Mouse (Mus musculus): ENCODE measurements at regions not wholly inside any gene's neighbourhood (a gene's known extent, or its start where the extent isn't known, plus 50 kb on each side); places are given as distances from the start of the nearest gene placed in this dataset.

- DNase-seq, result no peak
These were observed 58.7 kb upstream of the Adpgk start for GRCm38 (mm10) chr9:59232682-59233081.

GRCm38 (mm10) chr9:59231947-59232346 is 59.4 kb upstream of the Adpgk start:
- DNase-seq, result peak; percentile 11

- no peak for DNase-seq
These were observed 60.2 kb upstream of the Adpgk start for GRCm38 (mm10) chr9:59231186-59231585.

- peak; percentile 28 for DNase-seq
These were observed 61.2 kb upstream of the Adpgk start for GRCm38 (mm10) chr9:59230161-59230560.

- DNase-seq, result no peak
These were observed 63.4 kb upstream of the Adpgk start for GRCm38 (mm10) chr9:59227948-59228347.

- DNase-seq, result no peak
These were observed 65.0 kb upstream of the Adpgk start for GRCm38 (mm10) chr9:59226361-59226760.

- no peak for DNase-seq
These were observed 72.1 kb upstream of the Adpgk start for GRCm38 (mm10) chr9:59219277-59219676.

- DNase-seq, result no peak
These were observed 88.5 kb upstream of the Adpgk start for GRCm38 (mm10) chr9:59202654-59203514.

- DNase-seq, result no peak
These were observed 91.7 kb upstream of the Adpgk start for GRCm38 (mm10) chr9:59199495-59200196.

GRCm38 (mm10) chr9:59198221-59198875 is 93.0 kb upstream of the Adpgk start:
- no peak for DNase-seq

GRCm38 (mm10) chr9:59197506-59197905 is 93.9 kb upstream of the Adpgk start:
- no peak for DNase-seq

- DNase-seq, result no peak
These were observed 97.4 kb upstream of the Adpgk start for GRCm38 (mm10) chr9:59193971-59194370.

GRCm38 (mm10) chr9:59189141-59189540 is 102.2 kb upstream of the Adpgk start:
- DNase-seq, result peak; percentile 51

- DNase-seq, result no peak
These were observed 102.9 kb upstream of the Adpgk start for GRCm38 (mm10) chr9:59188411-59188810.

- DNase-seq, result no peak
These were observed 105.0 kb upstream of the Adpgk start for GRCm38 (mm10) chr9:59186326-59186725.

- DNase-seq, result no peak
These were observed 107.3 kb upstream of the Adpgk start for GRCm38 (mm10) chr9:59184089-59184488.

GRCm38 (mm10) chr9:59182906-59183305 is 108.5 kb upstream of the Adpgk start:
- no peak for DNase-seq

- no peak for DNase-seq
These were observed 108.9 kb upstream of the Adpgk start for GRCm38 (mm10) chr9:59182490-59182889.

GRCm38 (mm10) chr9:59171576-59171975 is 119.8 kb upstream of the Adpgk start:
- DNase-seq, result no peak

- no peak for DNase-seq
These were observed 127.2 kb upstream of the Neo1 start for GRCm38 (mm10) chr9:59163390-59163976.

- DNase-seq, result no peak
These were observed 126.7 kb upstream of the Neo1 start for GRCm38 (mm10) chr9:59162954-59163353.

- no peak for DNase-seq
These were observed 121.4 kb upstream of the Neo1 start for GRCm38 (mm10) chr9:59157663-59158062.

GRCm38 (mm10) chr9:59153945-59154344 is 117.7 kb upstream of the Neo1 start:
- DNase-seq, result no peak
